Mouse (Mus musculus): ENCODE measurements around the gene Olfr209.
"Not testable (repeated sequence)": the region's sequence is repeated elsewhere in the genome, so short reads cannot be mapped to it uniquely, and the experiment has no call there.

The Olfr209 gene

DNA sequence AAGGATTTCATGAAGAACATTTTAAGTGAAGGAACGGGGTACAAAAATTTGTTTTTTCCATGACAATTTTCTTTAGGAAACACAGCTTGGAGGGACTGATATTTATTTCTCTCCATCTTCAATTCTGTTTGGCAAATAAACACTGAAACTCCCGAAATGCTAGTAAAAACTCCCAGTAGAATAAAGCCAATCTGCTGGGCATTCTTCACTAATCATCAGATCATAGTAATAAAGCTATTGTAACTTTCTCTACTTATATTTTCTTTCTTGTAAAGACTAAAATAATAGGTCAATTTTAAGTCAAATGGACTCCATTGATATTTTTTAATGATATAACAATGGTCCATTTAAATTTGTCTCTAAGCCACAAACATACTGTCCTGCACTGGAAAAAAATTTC is at the start of gene Olfr209:
Gene Olfr209, minus strand, starts transcription at position 101 of the 400 bp plus-strand sequence.
- DNase-seq (ENCODE audit: low spot score) = no peak

GRCm38 (mm10) chr16:59413475-59413874 is 49.7 kb upstream of the Olfr209 start:
- no peak for DNase-seq (ENCODE audit: low spot score)

DNA sequence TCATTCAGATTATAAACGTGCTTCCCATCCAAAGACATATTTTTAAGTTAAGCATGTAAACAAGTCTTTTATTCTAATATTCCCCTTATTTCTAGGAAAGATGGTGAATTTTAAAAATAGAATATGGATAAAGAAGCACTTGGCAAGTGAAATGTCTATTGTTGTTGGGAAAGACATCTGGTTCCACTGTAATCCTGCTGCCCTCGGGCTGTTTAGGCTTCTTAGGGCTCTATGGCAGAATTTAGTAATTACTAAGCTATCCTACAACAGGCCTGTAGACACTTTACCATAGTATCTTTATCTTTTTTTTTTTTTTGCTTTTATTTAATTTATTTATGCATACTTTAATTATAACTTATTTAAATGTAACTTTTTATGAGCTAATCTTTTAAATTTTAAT is 46.0 kb upstream of the Olfr209 start:
- DNase-seq (ENCODE audit: low spot score) = no peak

DNA sequence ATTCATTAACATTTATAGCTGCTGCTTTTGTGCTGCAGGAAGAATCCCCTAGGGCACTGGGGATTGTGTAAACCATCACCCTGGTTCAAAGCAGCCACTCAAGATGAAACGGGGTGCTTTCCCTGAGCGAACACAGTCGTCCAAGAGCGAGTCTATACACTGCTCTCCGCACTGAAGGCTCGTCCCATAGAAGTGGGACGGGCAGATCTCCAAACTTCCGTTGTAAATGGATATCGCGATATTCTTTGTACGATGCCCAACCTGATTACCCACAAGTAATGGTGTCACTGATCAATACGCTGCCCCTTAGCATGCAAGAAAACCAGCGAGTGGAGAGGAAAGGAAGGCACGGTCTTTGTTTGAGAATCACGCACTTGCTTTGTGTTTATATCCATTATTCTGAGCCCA is 45.6 kb upstream of the Olfr209 start:
- DNase-seq (ENCODE audit: low spot score) = no peak

- DNase-seq (ENCODE audit: low spot score) = no peak
Observed at GRCm38 (mm10) chr16:59407032-59407431, 43.2 kb upstream of the Olfr209 start, which contains the start of gene Gabrr3. TSS of gene Gabrr3 (plus strand) at chr16:59407332.

DNA sequence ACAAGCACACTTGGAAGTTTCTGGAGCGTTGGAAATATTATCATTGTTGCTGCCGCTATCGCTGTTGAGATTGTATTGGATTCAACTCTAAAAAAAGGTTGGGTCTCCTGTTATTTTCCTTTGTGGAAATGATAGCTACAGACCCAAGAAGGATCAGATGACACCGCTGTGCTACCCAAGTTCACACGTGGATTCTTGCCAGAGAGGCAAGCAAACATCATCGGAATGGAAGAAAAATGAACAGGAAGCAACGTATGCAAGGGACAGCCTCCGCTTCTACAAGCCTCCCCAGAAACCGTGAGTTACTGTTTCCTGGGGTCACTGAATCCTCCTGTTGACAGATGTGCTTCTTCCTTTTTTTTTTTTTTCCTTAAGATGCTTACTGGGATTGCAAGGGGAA is 41.0 kb upstream of the Olfr209 start:
- no peak for DNase-seq (ENCODE audit: low spot score)

- DNase-seq (ENCODE audit: low spot score) = no peak
Observed at GRCm38 (mm10) chr16:59403684-59404083, 39.9 kb upstream of the Olfr209 start.

DNA sequence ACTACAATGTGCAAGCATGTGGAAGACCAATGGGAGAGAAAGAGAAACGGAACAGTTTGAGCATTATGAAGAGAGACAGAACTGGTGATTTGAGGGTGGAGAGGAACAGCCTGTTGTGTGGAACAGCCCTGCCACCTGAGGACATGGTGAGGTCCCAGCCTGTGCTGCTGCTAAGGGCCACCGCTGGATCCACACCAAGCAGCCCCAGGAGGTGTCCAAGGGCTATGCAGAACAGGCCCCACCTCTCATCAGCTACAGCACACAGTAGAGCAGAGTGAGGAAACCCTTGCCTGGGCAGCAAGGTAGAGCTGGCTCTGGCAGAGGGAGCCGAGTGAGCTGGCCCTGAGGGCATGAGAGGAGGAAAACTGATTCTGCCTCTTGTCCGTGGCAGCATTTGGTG is 38.2 kb upstream of the Olfr209 start:
- DNase-seq (ENCODE audit: low spot score) = no peak

DNA sequence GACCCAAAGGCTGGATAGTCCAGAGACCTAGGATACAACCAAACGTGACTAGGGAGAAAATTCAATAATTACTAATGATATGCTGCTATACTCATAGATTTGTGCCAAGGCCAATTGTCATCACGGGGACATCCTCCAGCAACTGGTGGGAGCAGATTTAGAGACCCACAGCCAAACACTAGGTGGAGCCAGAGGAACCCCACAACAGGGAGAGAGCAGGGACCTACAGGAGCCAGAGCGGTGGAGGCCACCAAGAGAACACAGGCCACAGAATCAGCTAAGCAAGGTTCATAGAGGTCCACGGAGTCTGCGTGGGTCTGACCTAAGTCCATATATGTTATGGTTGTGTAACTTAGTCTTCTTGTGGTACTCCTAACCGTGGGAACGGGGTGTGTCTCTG is 37.3 kb upstream of the Olfr209 start:
- DNase-seq (ENCODE audit: low spot score) = no peak

- DNase-seq (ENCODE audit: low spot score) = no peak
Observed at GRCm38 (mm10) chr16:59393300-59393699, 29.5 kb upstream of the Olfr209 start.

DNA sequence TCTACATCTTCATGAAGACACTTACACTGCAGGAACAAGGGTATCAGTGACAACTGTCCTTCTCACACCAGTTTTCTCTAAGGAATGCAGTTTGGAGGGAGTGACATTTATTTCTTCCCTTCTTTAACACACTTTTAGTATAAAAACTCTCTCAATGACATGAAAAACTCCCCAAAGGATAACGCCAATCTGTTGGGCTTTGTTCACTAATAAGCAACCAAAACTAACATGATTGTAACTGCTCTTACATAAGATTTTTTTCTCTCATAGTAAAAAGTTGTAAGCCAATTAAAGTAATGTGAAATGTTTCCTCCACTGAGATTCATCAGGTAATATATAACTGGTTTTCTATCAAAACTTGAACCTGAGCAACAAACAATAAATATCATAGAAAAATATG is 14.6 kb downstream of the Olfr209 start, which contains the start of gene Olfr206:
Gene Olfr206, minus strand, starts transcription at position 101 of the 400 bp plus-strand sequence.
- DNase-seq (ENCODE audit: low spot score) = no peak

GRCm38 (mm10) chr16:59331038-59331437 is 32.8 kb downstream of the Olfr209 start, which contains the start of gene Olfr205:
TSS of gene Olfr205 (minus strand) at chr16:59331138.
- no peak for DNase-seq (ENCODE audit: low spot score)

- DNase-seq (ENCODE audit: low spot score) = not testable (repeated sequence)
Observed at GRCm38 (mm10) chr16:59323262-59323661, 40.5 kb downstream of the Olfr209 start.

DNA sequence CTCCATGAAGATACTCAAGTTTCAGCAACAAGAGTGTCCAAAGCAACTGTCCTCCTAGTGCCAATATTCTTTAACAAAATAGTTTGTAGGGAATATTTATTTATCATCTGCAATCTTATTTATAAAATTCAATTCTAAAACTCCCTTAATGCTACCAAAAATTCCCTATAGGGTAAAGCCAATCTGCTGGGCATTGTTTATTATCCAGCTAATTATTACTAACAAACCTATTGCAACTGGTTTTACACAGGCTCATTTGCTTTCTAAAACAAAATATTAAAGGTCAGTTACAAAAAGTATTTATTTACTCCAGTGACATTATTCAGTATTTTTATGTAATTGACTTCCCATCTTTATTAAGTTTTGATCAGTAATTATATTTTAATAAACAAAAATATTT is 45.6 kb downstream of the Olfr209 start, which contains the start of gene Olfr204:
Gene Olfr204, minus strand, starts transcription at position 101 of the 400 bp plus-strand sequence.
- DNase-seq (ENCODE audit: low spot score) = no peak
